Mouse (Mus musculus): ENCODE measurements around the gene 2310057M21Rik. TPM values are rescaled to one million over a fixed set of nuclear protein-coding genes. Genes with fewer than 3 reads are reported as not detected.

The 2310057M21Rik gene
- total and polyA plus RNA-seq, 3 experiments: 16.7 to 33.0 TPM; not detected in 1

- Histone ChIP-seq H3K9me3 (replicated peaks; ENCODE audit: insufficient read depth, low read length) (no peaks in the 10 kb centered on the region), H3K27ac (ENCODE audit: control insufficient read depth, low read depth, low read length) (peak overlapping the region; percentile 71), H3K4me1 (ENCODE audit: control insufficient read depth in 1 of 2, insufficient read depth in 2 of 2, low read length in 2 of 2) (peaks cover 2 to 16% of the 10 kb centered on the region in 2 experiments; a peak in 3 of 4 replicates), H3K4me3 (ENCODE audit: control insufficient read depth in 1 of 2, insufficient read depth in 1 of 2, low read depth in 2 of 2, low read length in 2 of 2) (peak overlapping the region; percentile 81 to 87), H3K36me3 (ENCODE audit: control insufficient read depth in 1 of 2, insufficient read depth in 2 of 2, low read length in 2 of 2) (peaks cover 0 to 15% of the 10 kb centered on the region in 2 experiments; a peak in 2 of 4 replicates), H3K79me2 (ENCODE audit: control insufficient read depth, insufficient read depth, low read length, poor library complexity) (peaks cover 1% of the 10 kb centered on the region; the same call in 1 of the 2 replicates), H3K9ac (ENCODE audit: control insufficient read depth, low read depth, low read length, poor library complexity, severe bottlenecking) (peak overlapping the region; percentile 88), H3K27me3 (ENCODE audit: control insufficient read depth in 1 of 2, insufficient read depth in 2 of 2, low read length in 2 of 2) (no peaks in the 10 kb centered on the region)
- TF ChIP-seq MYC (IDR thresholded peaks at IDR 0.05; ENCODE audit: low read depth, low read length): 0 out of 2 replicates have a peak, but pooled peaks have one; percentile 34
- TF ChIP-seq ZNF384 (IDR thresholded peaks at IDR 0.05; ENCODE audit: low read depth, low read length): peak; percentile 60; the same call in 1 of the 2 replicates
- TF ChIP-seq MXI1 (IDR thresholded peaks at IDR 0.05; ENCODE audit: low read depth, low read length): peak; percentile 13; the same call in 1 of the 2 replicates
- TF ChIP-seq NRF1 (IDR thresholded peaks at IDR 0.05; ENCODE audit: insufficient read depth, low read depth, low read length, poor library complexity, severe bottlenecking): no peak
- peak; percentile 39; the same call in 1 of the 2 replicates for TF ChIP-seq GATA1 (IDR thresholded peaks at IDR 0.05; ENCODE audit: low read depth, low read length)
- no peak for TF ChIP-seq GABPA (IDR thresholded peaks at IDR 0.05; ENCODE audit: low read depth, low read length)
- TF ChIP-seq JUND (IDR thresholded peaks at IDR 0.05; ENCODE audit: low read depth, low read length): no peak
- no peak for TF ChIP-seq KAT2A (conservative IDR thresholded peaks at IDR 0.05; ENCODE audit: low read depth, low read length)
- DNase-seq (ENCODE audit: low read depth, low spot score): no peak
Measured at GRCm38 (mm10) chr7:131371470-131371860, 8.9 kb upstream of the 2310057M21Rik start.

- peaks cover 0 to 15% of the 10 kb centered on the region in 2 experiments; a peak in 2 of 4 replicates for H3K36me3 ChIP-seq (ENCODE audit: control insufficient read depth in 1 of 2, insufficient read depth in 2 of 2, low read length in 2 of 2)
- peak within 1 kb of the TSS; percentile 88 for H3K9ac ChIP-seq (ENCODE audit: control insufficient read depth, low read depth, low read length, poor library complexity, severe bottlenecking)
- DNase-seq (ENCODE audit: low read depth, low spot score): peak; percentile 94
- H3K27ac ChIP-seq (ENCODE audit: control insufficient read depth, low read depth, low read length): peak within 1 kb of the TSS; percentile 71
- no peaks in the 10 kb centered on the region for H3K9me3 ChIP-seq (replicated peaks; ENCODE audit: insufficient read depth, low read length)
- peaks cover 1% of the 10 kb centered on the region; the same call in 1 of the 2 replicates for H3K79me2 ChIP-seq (ENCODE audit: control insufficient read depth, insufficient read depth, low read length, poor library complexity)
- H3K27me3 ChIP-seq (ENCODE audit: control insufficient read depth in 1 of 2, insufficient read depth in 2 of 2, low read length in 2 of 2): no peaks in the 10 kb centered on the region
- peak within 1 kb of the TSS; percentile 81 to 87 for H3K4me3 ChIP-seq (ENCODE audit: control insufficient read depth in 1 of 2, insufficient read depth in 1 of 2, low read depth in 2 of 2, low read length in 2 of 2)
- H3K4me1 ChIP-seq (ENCODE audit: control insufficient read depth in 1 of 2, insufficient read depth in 2 of 2, low read length in 2 of 2): peaks cover 2 to 16% of the 10 kb centered on the region in 2 experiments; a peak in 3 of 4 replicates
- TF ChIP-seq NELFE (IDR thresholded peaks at IDR 0.05; ENCODE audit: low read depth, low read length) (peak; percentile 93), POLR2AphosphoS5 (IDR thresholded peaks at IDR 0.05; ENCODE audit: borderline replicate concordance, low read depth, low read length) (no peak), MAFK (IDR thresholded peaks at IDR 0.05; ENCODE audit: borderline replicate concordance, low read depth, low read length) (no peak), MEF2A (IDR thresholded peaks at IDR 0.05; ENCODE audit: extremely low read depth, insufficient replicate concordance, low read depth, low read length, poor library complexity, severe bottlenecking) (no peak), RAD21 (IDR thresholded peaks at IDR 0.05; ENCODE audit: low read depth, low read length) (no peak; the same call in 1 of the 2 replicates), MAZ (IDR thresholded peaks at IDR 0.05; ENCODE audit: low read depth, low read length) (no peak), USF2 (IDR thresholded peaks at IDR 0.05; ENCODE audit: borderline replicate concordance in 1 of 2, insufficient read depth in 1 of 2, low read depth in 1 of 2, low read length in 2 of 2) (no peak), CHD1 (IDR thresholded peaks at IDR 0.05; ENCODE audit: low read depth, low read length) (no peak), TBP (IDR thresholded peaks at IDR 0.05; ENCODE audit: low read depth, low read length) (no peak), POLR2AphosphoS2 (IDR thresholded peaks at IDR 0.05; ENCODE audit: low read length) (peak; percentile 70), UBTF (IDR thresholded peaks at IDR 0.05; ENCODE audit: borderline replicate concordance, insufficient read depth, low read depth, low read length) (no peak), E2F4 (IDR thresholded peaks at IDR 0.05; ENCODE audit: borderline replicate concordance, low read depth, low read length) (no peak), SMC3 (IDR thresholded peaks at IDR 0.05; ENCODE audit: low read depth, low read length) (peak; percentile 63), ZNF384 (IDR thresholded peaks at IDR 0.05; ENCODE audit: low read depth, low read length) (no peak), ETS1 (IDR thresholded peaks at IDR 0.05; ENCODE audit: low read depth, low read length) (no peak), GABPA (IDR thresholded peaks at IDR 0.05; ENCODE audit: low read depth, low read length) (no peak), MXI1 (IDR thresholded peaks at IDR 0.05; ENCODE audit: low read depth, low read length) (peak; percentile 53), TAL1 (IDR thresholded peaks at IDR 0.05; ENCODE audit: low read length) (no peak), BHLHE40 (IDR thresholded peaks at IDR 0.05; ENCODE audit: borderline replicate concordance, low read depth, low read length) (no peak; the same call in 1 of the 2 replicates), ZMIZ1 (IDR thresholded peaks at IDR 0.05; ENCODE audit: low read depth, low read length) (peak; percentile 62; the same call in 1 of the 2 replicates), ZKSCAN1 (IDR thresholded peaks at IDR 0.05; ENCODE audit: low read depth, low read length) (no peak), ZC3H11A (IDR thresholded peaks at IDR 0.05; ENCODE audit: low read depth, low read length) (no peak)
Measured at GRCm38 (mm10) chr7:131370648-131371469, 8.3 kb upstream of the 2310057M21Rik start, which contains the start of gene Pstk. Pstk (plus strand) TSS chr7:131371141.
